Mouse (Mus musculus) B cell, adult 67 days (primary cell): ENCODE measurements around the gene Olfr1294. TPM values are rescaled to one million over a fixed set of nuclear protein-coding genes. Genes with fewer than 3 reads are reported as not detected.

Experiments used
- total RNA-seq, 2 experiments: library from RNA; stranded (reverse); gene quantifications; 4 replicates each; pipeline ENCODE4 v1.2.4; 2023

The Olfr1294 gene
- not detected for total RNA-seq

DNA sequence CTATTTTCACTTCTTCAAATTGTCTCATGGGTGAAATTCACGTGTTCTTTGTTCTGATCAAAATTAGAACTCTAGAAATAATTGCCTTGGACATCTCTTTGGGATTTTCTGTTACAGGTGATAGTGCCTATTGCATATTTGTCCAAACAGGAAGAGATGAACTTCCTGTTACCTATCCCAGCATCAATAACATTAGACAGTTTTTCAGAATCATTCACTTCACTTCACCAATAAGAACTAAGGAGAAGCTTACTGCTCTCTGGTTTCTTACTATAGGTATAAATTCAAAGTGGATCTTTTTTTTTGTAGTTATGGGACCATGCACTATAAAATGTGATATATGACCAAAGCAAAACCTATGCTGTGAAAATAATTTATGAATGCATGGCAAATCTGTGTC is at the start of gene Olfr1294:
Gene Olfr1294 (minus strand): TSS at position 101 of the 400 bp plus-strand sequence.

GRCm38 (mm10) chr2:111569581-111569980 is 29.5 kb upstream of the Olfr1294 start, which contains the start of gene Olfr1295:
Olfr1295 (minus strand) TSS chr2:111569681.

GRCm38 (mm10) chr2:111524903-111525302 is 15.2 kb downstream of the Olfr1294 start, which contains the start of gene Olfr1293-ps:
Olfr1293-ps (plus strand) TSS chr2:111525203.

GRCm38 (mm10) chr2:111496880-111497279 is 43.2 kb downstream of the Olfr1294 start, which contains the start of gene Olfr1291-ps1:
Olfr1291-ps1 (plus strand) TSS chr2:111497180.

DNA sequence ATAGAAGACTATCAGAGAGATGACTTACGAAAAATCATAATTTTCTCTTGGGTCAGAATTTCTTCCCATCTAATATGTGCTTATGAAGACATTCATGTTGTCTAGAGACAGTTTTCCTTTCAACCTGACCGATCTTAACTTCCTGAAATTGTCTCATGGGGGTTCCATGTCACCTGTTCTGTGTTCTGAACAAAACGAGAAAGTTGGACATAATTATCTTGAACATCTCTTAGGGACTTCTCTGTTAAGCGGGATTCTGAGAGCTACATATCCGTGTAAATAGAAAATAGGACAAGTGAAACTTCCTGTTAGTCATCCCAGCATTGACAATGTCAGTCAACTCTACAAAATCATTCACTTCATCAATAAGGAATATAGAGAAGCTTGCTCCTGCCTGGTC is 46.4 kb downstream of the Olfr1294 start, which contains the start of gene Olfr1290:
Gene Olfr1290 (minus strand): TSS at position 101 of the 400 bp plus-strand sequence.

Other genes starting within 250 kb of the Olfr1294 start
- not detected for gene Olfr1279, start 239.7 kb downstream of the Olfr1294 start, total RNA-seq
- gene Olfr1280, start 226.3 kb downstream of the Olfr1294 start, total RNA-seq: not detected
- gene Olfr1281, start 213.8 kb downstream of the Olfr1294 start, total RNA-seq: not detected
- gene Olfr1282, start 204.2 kb downstream of the Olfr1294 start, total RNA-seq: not detected
- gene Olfr1283, start 173.5 kb downstream of the Olfr1294 start, total RNA-seq: not detected
- not detected for gene Olfr1284, start 164.8 kb downstream of the Olfr1294 start, total RNA-seq
- not detected for gene Olfr1286, start 117.2 kb downstream of the Olfr1294 start, total RNA-seq
- gene Olfr1287, start 91.1 kb downstream of the Olfr1294 start, total RNA-seq: not detected
- not detected for gene Olfr1288, start 66.2 kb downstream of the Olfr1294 start, total RNA-seq
- not detected for gene Olfr1289, start 59.5 kb downstream of the Olfr1294 start, total RNA-seq
- not detected for gene Olfr1290, start 46.5 kb downstream of the Olfr1294 start, total RNA-seq
- not detected for gene Olfr1291-ps1, start 43.1 kb downstream of the Olfr1294 start, total RNA-seq
- gene Olfr1293-ps, start 15.1 kb downstream of the Olfr1294 start, total RNA-seq: not detected
- gene Olfr1295, start 29.4 kb upstream of the Olfr1294 start, total RNA-seq: not detected
- gene Olfr1297, start 86.2 kb upstream of the Olfr1294 start, total RNA-seq: not detected
- gene Olfr1298, start 108.9 kb upstream of the Olfr1294 start, total RNA-seq: not detected
- not detected for gene Olfr1299, start 121.1 kb upstream of the Olfr1294 start, total RNA-seq
- gene Olfr1301, start 210.7 kb upstream of the Olfr1294 start, total RNA-seq: not detected
- gene Olfr1302, start 237.1 kb upstream of the Olfr1294 start, total RNA-seq: not detected